Mouse (Mus musculus): ENCODE data around the gene Tmem184a.

The Tmem184a gene

DNA sequence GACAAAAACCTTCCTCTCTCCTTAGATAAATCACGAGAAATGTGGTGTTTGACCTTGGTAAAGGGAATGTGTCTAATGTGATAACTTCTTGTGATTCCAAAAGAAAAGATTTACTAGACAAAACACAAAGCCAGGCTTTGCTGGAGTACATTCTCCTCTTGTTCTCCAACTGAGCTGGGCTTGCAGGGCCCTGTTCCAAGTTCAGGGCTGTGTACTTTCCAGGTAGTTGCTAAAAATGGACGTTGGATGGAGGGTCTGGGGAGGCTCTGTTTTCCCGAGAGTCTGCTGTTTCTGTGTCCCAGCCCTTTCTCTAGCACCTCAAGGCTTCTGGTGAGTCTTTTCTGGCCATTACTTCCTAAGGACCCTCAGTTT lies 26.8 kb downstream of the Tmem184a start:
- DNase-seq (ENCODE audit: low spot score in 2 of 2) = no peak

- DNase-seq (ENCODE audit: low spot score in 2 of 2) = no peak
Observed at GRCm38 (mm10) chr5:139792159-139792775, 27.4 kb downstream of the Tmem184a start.

- peak; percentile 84 to 89 for DNase-seq (ENCODE audit: low spot score in 2 of 2)
Observed at GRCm38 (mm10) chr5:139791227-139792158, 28.2 kb downstream of the Tmem184a start, which contains the start of gene Mafk. TSS of gene Mafk (plus strand) at chr5:139791513.

DNA sequence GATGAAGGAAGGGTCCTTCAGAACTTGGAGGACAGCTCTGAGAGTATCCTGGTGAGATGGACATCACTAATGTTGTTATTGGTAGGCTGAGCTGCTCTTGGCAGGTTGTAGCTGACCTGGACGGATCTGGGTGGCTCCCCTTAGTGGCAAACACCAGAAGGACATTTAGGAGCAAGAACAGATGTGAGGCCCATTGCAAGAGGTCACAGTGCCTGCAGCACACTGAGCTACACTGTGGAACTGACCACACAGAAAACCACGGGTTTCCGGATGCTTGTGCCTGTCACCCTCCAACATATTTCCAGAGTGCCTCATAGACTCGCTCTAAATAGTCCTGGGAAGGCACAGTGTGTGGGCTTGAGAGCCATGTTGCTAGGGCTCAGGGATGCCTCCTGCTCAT lies 30.3 kb downstream of the Tmem184a start:
- no peak for DNase-seq (ENCODE audit: low spot score in 2 of 2)

DNA sequence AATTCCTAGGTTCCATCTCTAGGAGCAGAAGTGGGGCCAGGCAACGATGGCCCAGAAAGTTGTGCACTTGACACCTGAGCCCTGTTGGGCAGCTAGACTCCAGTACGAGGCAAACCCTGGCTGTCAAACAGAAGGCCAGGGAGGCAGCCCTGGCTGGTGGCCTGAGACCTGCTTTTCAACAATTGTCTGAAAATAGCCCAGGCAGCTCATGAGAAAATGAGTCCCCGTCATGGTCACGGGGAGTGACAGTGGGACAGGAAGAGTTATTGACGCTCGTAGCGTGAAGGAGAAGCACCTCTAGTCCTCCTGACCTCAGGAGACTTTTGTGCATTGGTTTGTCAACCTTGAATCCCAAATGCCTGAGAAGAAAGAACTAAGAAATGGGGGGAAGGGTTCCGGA lies 38.3 kb downstream of the Tmem184a start:
- no peak for DNase-seq (ENCODE audit: low spot score in 2 of 2)

GRCm38 (mm10) chr5:139776966-139777365 lies 42.8 kb downstream of the Tmem184a start:
- DNase-seq (ENCODE audit: low spot score in 2 of 2) = no peak

GRCm38 (mm10) chr5:139775216-139775926 lies 44.3 kb downstream of the Tmem184a start, which contains the start of gene Ints1:
TSS of gene Ints1 (minus strand) at chr5:139775674.
- DNase-seq (ENCODE audit: low spot score in 2 of 2) = peak; percentile 96 to 97

GRCm38 (mm10) chr5:139768216-139768615 lies 51.5 kb downstream of the Tmem184a start:
- no peak for DNase-seq (ENCODE audit: low spot score in 2 of 2)

- DNase-seq (ENCODE audit: low spot score in 2 of 2) = no peak
Observed at GRCm38 (mm10) chr5:139764296-139764695, 55.4 kb downstream of the Tmem184a start.

- DNase-seq (ENCODE audit: low spot score in 2 of 2) = peak in 1 of 2 experiments; percentile 50
Observed at GRCm38 (mm10) chr5:139758096-139758495, 61.6 kb downstream of the Tmem184a start.

DNA sequence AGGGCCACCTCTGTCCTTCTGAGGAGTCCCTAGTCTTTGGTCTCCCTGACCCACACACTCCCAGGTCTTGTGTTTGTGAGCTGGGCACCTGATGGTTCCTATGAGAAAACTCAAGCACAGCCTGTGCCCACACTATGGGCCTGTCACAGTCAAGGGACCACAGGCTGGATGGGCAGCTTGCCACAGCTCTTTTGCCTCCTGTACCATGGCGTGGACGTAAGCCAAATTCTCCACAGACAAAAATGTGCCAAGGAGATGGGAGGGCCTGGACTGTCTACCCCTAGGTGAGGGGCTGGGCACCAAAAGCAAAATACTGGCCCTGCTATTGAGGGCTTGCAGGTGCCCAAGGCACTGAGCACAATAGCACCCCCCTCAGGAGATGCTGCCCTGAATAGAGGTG lies 63.1 kb downstream of the Tmem184a start:
- no peak for DNase-seq (ENCODE audit: low spot score in 2 of 2)

DNA sequence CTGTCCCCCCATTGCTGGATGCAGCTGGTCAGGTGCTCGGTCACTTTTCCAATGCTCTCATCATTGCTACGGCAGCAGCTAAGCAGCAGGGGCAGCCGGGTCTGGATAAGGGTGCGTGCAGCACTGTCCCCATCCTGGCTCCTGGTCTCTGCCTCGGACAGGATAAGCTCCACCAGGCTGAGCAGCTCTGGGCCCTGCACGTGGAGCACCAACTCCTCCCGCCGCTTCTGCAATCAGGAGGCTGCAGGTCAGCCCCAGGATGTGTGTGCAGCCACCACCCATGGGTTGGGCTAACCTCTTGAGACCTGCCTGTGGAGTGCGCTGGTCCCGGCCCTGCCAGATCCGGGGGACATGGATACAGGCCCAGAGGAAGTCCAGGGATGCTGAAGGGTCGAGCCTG lies 63.6 kb downstream of the Tmem184a start:
- no peak for DNase-seq (ENCODE audit: low spot score in 2 of 2)

DNA sequence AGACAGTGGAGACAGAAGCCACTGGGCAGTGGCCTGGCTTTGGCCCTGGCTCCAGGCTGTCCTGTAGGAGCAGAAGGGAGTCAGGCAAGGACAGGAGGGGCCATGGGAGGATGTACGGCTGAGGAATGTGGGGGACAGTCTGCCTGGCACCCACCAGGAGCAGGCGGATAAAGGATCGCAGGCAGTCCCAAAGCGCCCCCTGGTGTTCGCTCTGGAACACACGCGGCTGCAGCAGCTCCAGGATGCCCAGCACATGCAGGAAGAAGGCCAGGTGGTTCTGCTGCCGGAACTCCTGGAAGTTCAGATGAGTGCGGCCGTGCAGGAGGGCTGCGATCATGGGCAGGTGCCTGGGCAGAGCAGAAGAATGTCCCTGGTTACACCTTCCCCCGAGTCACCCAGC lies 65.0 kb downstream of the Tmem184a start:
- peak in 1 of 2 experiments; percentile 51 for DNase-seq (ENCODE audit: low spot score in 2 of 2)
